In genomic region chr9:118738311-118738710, GRCm38 (mm10) we compare ENCODE assay signal across 16 mouse cellular contexts.
DNase-seq lines count a peak whose midpoint lies in the region; ATAC-seq and TF ChIP-seq lines count a peak whose summit lies in the region.
"Had no signal": no experiment of that assay in that cellular context is flagged by ENCODE, and none has a peak within 500 bp of the region (broad histone marks: within the 10 kb centered on the region; RNA-seq: fewer than 3 reads in every experiment).

No protein-coding gene starts in this region.

- WGBS in intestine, embryonic 14.5 days, result 77% methylated on average over 5 of the region's 5 CpGs
- 72% methylated on average over 5 of the region's 5 CpGs for WGBS in intestine, postnatal 0 days
- WGBS in embryonic facial prominence, embryonic 10.5 days, result 86% methylated on average over 5 of the region's 5 CpGs
- WGBS in limb, embryonic 15.5 days, result 76% methylated on average over 5 of the region's 5 CpGs

- no peak for TF ChIP-seq CTCF in intestine, postnatal 0 days (IDR thresholded peaks at IDR 0.05; ENCODE audit: low read depth)

- no peak for ATAC-seq in intestine, embryonic 14.5 days (replicated peaks; ENCODE audit: low FRiP score, low TSS enrichment, low read depth)
- no peak for ATAC-seq in intestine, postnatal 0 days
- ATAC-seq in limb, embryonic 15.5 days (ENCODE audit: insufficient number of reproducible peaks, low FRiP score, low TSS enrichment, low read depth), result no peak
- ATAC-seq: forebrain, embryonic 15.5 days; hindbrain, embryonic 16.5 days had no signal

- H3K9ac ChIP-seq in intestine, embryonic 14.5 days (ENCODE audit: low read length), result peak overlapping the region; percentile 16; the same call in 1 of the 2 replicates
- no peak overlapping the region for H3K9ac ChIP-seq in intestine, postnatal 0 days (ENCODE audit: low read depth, low read length)
- H3K9ac ChIP-seq in limb, embryonic 15.5 days, result no peak overlapping the region
- H3K9ac ChIP-seq: forebrain, embryonic 15.5 days; kidney, embryonic 15.5 days; liver, embryonic 15.5 days had no signal

- peaks cover 28% of the 10 kb centered on the region for H3K4me1 ChIP-seq in intestine, embryonic 14.5 days (replicated peaks; ENCODE audit: control insufficient read depth, insufficient read depth, low read length)
- 0 out of 2 replicates have a peak, but pooled peaks cover 3% of the 10 kb centered on the region for H3K4me1 ChIP-seq in intestine, postnatal 0 days (replicated peaks; ENCODE audit: control insufficient read depth, insufficient read depth, low read length)
- peaks cover 41% of the 10 kb centered on the region for H3K4me1 ChIP-seq in embryonic facial prominence, embryonic 10.5 days
- peaks cover 12% of the 10 kb centered on the region for H3K4me1 ChIP-seq in limb, embryonic 15.5 days
- H3K4me1 ChIP-seq: forebrain, embryonic 15.5 days; liver, embryonic 15.5 days had no signal

- H3K27ac ChIP-seq in intestine, embryonic 14.5 days (ENCODE audit: low read depth), result peak overlapping the region; percentile 85
- H3K27ac ChIP-seq in intestine, postnatal 0 days (ENCODE audit: low read depth, low read length), result no peak overlapping the region
- peak overlapping the region; percentile 35; the same call in 1 of the 2 replicates for H3K27ac ChIP-seq in embryonic facial prominence, embryonic 10.5 days (replicated peaks)
- H3K27ac ChIP-seq in limb, embryonic 15.5 days, result 0 out of 2 replicates have a peak overlapping the region, but pooled peaks have one; percentile 67
- H3K27ac ChIP-seq: forebrain, embryonic 15.5 days; layer of hippocampus, adult 2 months; liver, embryonic 15.5 days; midbrain, embryonic 10.5 days had no signal

- no peaks in the 10 kb centered on the region for H3K9me3 ChIP-seq in intestine, embryonic 14.5 days (ENCODE audit: control insufficient read depth, low read length)
- H3K9me3 ChIP-seq in intestine, postnatal 0 days (ENCODE audit: control insufficient read depth), result no peaks in the 10 kb centered on the region
- no peaks in the 10 kb centered on the region for H3K9me3 ChIP-seq in embryonic facial prominence, embryonic 10.5 days
- no peaks in the 10 kb centered on the region for H3K9me3 ChIP-seq in limb, embryonic 15.5 days
- H3K9me3 ChIP-seq: forebrain, embryonic 15.5 days; kidney, embryonic 15.5 days; liver, embryonic 15.5 days; midbrain, embryonic 10.5 days had no signal

- no peaks in the 10 kb centered on the region for H3K27me3 ChIP-seq in intestine, embryonic 14.5 days (replicated peaks; ENCODE audit: control insufficient read depth, insufficient read depth, low read length)
- H3K27me3 ChIP-seq in intestine, postnatal 0 days (replicated peaks; ENCODE audit: control insufficient read depth, insufficient read depth, low read length), result no peaks in the 10 kb centered on the region
- no peaks in the 10 kb centered on the region for H3K27me3 ChIP-seq in embryonic facial prominence, embryonic 10.5 days (replicated peaks; ENCODE audit: low read depth, poor library complexity, severe bottlenecking)
- H3K27me3 ChIP-seq in limb, embryonic 15.5 days, result no peaks in the 10 kb centered on the region
- H3K27me3 ChIP-seq: forebrain, embryonic 15.5 days; kidney, embryonic 15.5 days; liver, embryonic 15.5 days had no signal

- H3K4me2 ChIP-seq in intestine, embryonic 14.5 days (ENCODE audit: low read length), result no peak overlapping the region
- no peak overlapping the region for H3K4me2 ChIP-seq in intestine, postnatal 0 days (replicated peaks; ENCODE audit: low read depth)
- no peak overlapping the region for H3K4me2 ChIP-seq in limb, embryonic 15.5 days
- H3K4me2 ChIP-seq: forebrain, embryonic 15.5 days; kidney, embryonic 15.5 days; liver, embryonic 15.5 days had no signal

- H3K36me3 ChIP-seq in intestine, embryonic 14.5 days (ENCODE audit: control insufficient read depth, insufficient read depth, low read length), result no peaks in the 10 kb centered on the region
- H3K36me3 ChIP-seq in intestine, postnatal 0 days (ENCODE audit: control insufficient read depth, insufficient read depth), result no peaks in the 10 kb centered on the region
- H3K36me3 ChIP-seq in embryonic facial prominence, embryonic 10.5 days (replicated peaks), result no peaks in the 10 kb centered on the region
- no peaks in the 10 kb centered on the region for H3K36me3 ChIP-seq in limb, embryonic 15.5 days
- H3K36me3 ChIP-seq: forebrain, embryonic 15.5 days; liver, embryonic 15.5 days; midbrain, embryonic 10.5 days had no signal

- peak; percentile 44 for DNase-seq in gastrocnemius, adult 18-20 months (ENCODE audit: low spot score)
- DNase-seq in gastrocnemius, adult 8-10 months (ENCODE audit: low spot score in 2 of 2), result no peak
- DNase-seq in intestine, embryonic 14.5 days (ENCODE audit: low spot score), result no peak
- no peak for DNase-seq in embryonic facial prominence, embryonic 10.5 days (ENCODE audit: low spot score)
- DNase-seq in adrenal gland, adult 2 months, result no peak
- DNase-seq in layer of hippocampus, postnatal 25 days (ENCODE audit: extremely low spot score in 1 of 2, low spot score in 1 of 2), result no peak
- DNase-seq: cerebellum, adult 8-10 months; thymus, postnatal 25 days had no signal

- no peak overlapping the region for H3K4me3 ChIP-seq in intestine, embryonic 14.5 days (ENCODE audit: low read depth, low read length)
- no peak overlapping the region for H3K4me3 ChIP-seq in intestine, postnatal 0 days (ENCODE audit: low read depth, low read length)
- H3K4me3 ChIP-seq in embryonic facial prominence, embryonic 10.5 days, result no peak overlapping the region
- H3K4me3 ChIP-seq in limb, embryonic 15.5 days, result no peak overlapping the region
- H3K4me3 ChIP-seq: forebrain, embryonic 15.5 days; kidney, embryonic 15.5 days; layer of hippocampus, adult 2 months; liver, embryonic 15.5 days; midbrain, embryonic 10.5 days had no signal
